Comparison of ENCODE assay signal across 9 mouse cellular contexts in the genomic region with DNA sequence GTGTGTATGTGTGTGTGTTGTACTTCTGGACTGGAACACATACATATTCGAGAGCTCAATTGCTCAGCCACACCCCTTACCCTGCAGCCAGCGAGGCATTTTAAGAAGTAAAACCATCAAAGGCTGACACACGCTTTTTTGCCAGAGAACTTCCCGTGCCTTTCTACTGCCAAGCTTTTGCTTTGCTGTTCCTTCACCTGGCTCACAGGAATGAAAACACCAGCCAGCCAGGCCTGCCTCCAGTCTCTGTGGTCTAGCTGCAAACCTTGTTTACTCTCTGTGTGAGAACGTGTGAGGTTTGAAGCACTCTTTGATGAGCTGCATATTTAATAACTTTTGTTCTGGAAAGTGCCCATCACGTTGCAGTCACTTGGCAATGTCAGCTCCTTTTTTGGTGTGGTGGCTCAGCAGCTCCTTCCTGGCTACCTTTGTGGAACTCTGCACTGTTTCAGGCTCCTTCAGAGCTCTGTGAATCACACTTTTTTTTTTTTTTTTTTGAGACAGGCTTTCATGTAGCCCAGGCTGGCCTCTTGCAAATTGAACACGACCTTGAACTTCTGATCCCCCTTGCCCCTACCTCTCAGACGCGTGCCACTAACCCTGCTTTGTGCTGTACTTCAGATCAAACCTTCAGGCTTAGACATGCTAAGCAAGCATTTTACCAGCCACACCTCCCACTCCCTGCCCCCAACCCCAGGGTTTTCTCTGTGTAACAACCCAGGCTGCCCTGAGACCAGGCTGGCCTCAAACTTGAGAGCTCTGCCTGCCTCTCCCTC. TPM values are rescaled to one million over a fixed set of nuclear protein-coding genes. Genes with fewer than 3 reads are reported as not detected.
A peak's percentile ranks its signal among the peaks of the same experiment; 100 is the strongest.
DNase-seq lines count a peak whose midpoint lies in the region; ATAC-seq and TF ChIP-seq lines count a peak whose summit lies in the region.
"Had no signal": no experiment of that assay in that cellular context is flagged by ENCODE, and none has a peak within 500 bp of the region (broad histone marks: within the 10 kb centered on the region; RNA-seq: fewer than 3 reads in every experiment).

No protein-coding gene starts in this region.

- no peaks in the 10 kb centered on the region for H3K9me3 ChIP-seq in kidney, embryonic 14.5 days (ENCODE audit: control insufficient read depth, low read length)
- H3K9me3 ChIP-seq in ES-E14 (ENCODE audit: control insufficient read depth, insufficient read depth, low read depth, low read length), result no peaks in the 10 kb centered on the region
- no peaks in the 10 kb centered on the region for H3K9me3 ChIP-seq in limb, embryonic 15.5 days

- H3K9ac ChIP-seq in kidney, embryonic 14.5 days (ENCODE audit: low read depth, low read length), result no peak overlapping the region
- H3K9ac ChIP-seq in ES-E14 (ENCODE audit: insufficient read depth, low read depth, low read length, poor library complexity, severe bottlenecking), result no peak overlapping the region
- no peak overlapping the region for H3K9ac ChIP-seq in limb, embryonic 15.5 days

- no peak for ATAC-seq in kidney, embryonic 14.5 days (ENCODE audit: low FRiP score, low TSS enrichment)
- ATAC-seq in limb, embryonic 15.5 days (ENCODE audit: insufficient number of reproducible peaks, low FRiP score, low TSS enrichment, low read depth), result no peak
- ATAC-seq in megakaryocyte progenitor cell, adult 5-6 weeks (replicated peaks; ENCODE audit: poor library complexity), result no peak

- in situ Hi-C loops in ES-E14 (cut with MboI; ENCODE audit: low sequenced_read_pairs in 2 of 2, unreplicated experiment in 2 of 2), result no loop called here

- peak overlapping the region; percentile 74; the same call in 1 of the 2 replicates for H3K4me2 ChIP-seq in kidney, embryonic 14.5 days (replicated peaks; ENCODE audit: low read depth, low read length)
- no peak overlapping the region; the same call in 1 of the 2 replicates for H3K4me2 ChIP-seq in limb, embryonic 15.5 days

- H3K36me3 ChIP-seq in kidney, embryonic 14.5 days (ENCODE audit: control insufficient read depth, insufficient read depth, low read length), result no peaks in the 10 kb centered on the region
- H3K36me3 ChIP-seq in ES-E14 (ENCODE audit: control insufficient read depth, insufficient read depth, low read length, poor library complexity, severe bottlenecking), result no peaks in the 10 kb centered on the region
- H3K36me3 ChIP-seq in limb, embryonic 15.5 days, result no peaks in the 10 kb centered on the region

- no peak overlapping the region; the same call in 1 of the 2 replicates for H3K4me3 ChIP-seq in kidney, embryonic 14.5 days (ENCODE audit: low read length)
- H3K4me3 ChIP-seq in ES-E14 (ENCODE audit: insufficient read depth in 1 of 2, low read depth in 1 of 2, low read length in 2 of 2, poor library complexity in 1 of 2, severe bottlenecking in 1 of 2), result no peak overlapping the region
- H3K4me3 ChIP-seq in limb, embryonic 15.5 days, result no peak overlapping the region

- H3K4me1 ChIP-seq in kidney, embryonic 14.5 days (ENCODE audit: control insufficient read depth, insufficient read depth, low read length), result peaks cover 9% of the 10 kb centered on the region; the same call in 1 of the 2 replicates
- H3K4me1 ChIP-seq in ES-E14 (ENCODE audit: control insufficient read depth in 2 of 2, insufficient read depth in 2 of 2, low read length in 2 of 2, poor library complexity in 1 of 2), result peaks cover 18 to 19% of the 10 kb centered on the region in 2 experiments; a peak in 3 of 4 replicates
- H3K4me1 ChIP-seq in limb, embryonic 15.5 days, result peaks cover 34% of the 10 kb centered on the region

- DNase-seq in kidney, postnatal 4 days, result no peak
- peak; percentile 62 for DNase-seq in CD4-positive helper T cell, adult 2 months (ENCODE audit: low read depth, low spot score)
- DNase-seq in ES-E14 (ENCODE audit: low read depth, low spot score), result peak; percentile 79
- no peak for DNase-seq in layer of hippocampus, adult 9-11 months
- no peak for DNase-seq in cerebellum, adult 11 months

- WGBS in kidney, embryonic 14.5 days, result 29% methylated on average over 9 of the region's 9 CpGs
- 18% methylated on average over 9 of the region's 9 CpGs for WGBS in limb, embryonic 15.5 days

- no peak overlapping the region for H3K27ac ChIP-seq in kidney, embryonic 14.5 days (ENCODE audit: low read depth, low read length)
- H3K27ac ChIP-seq in ES-E14 (ENCODE audit: insufficient read depth, low read depth, low read length, poor library complexity, severe bottlenecking), result no peak overlapping the region
- H3K27ac ChIP-seq in limb, embryonic 15.5 days, result 0 out of 2 replicates have a peak overlapping the region, but pooled peaks have one; percentile 18

- 0 out of 2 replicates have a peak, but pooled peaks cover 8% of the 10 kb centered on the region for H3K27me3 ChIP-seq in kidney, embryonic 14.5 days (ENCODE audit: control insufficient read depth, insufficient read depth, low read length)
- H3K27me3 ChIP-seq in limb, embryonic 15.5 days, result peaks cover 3% of the 10 kb centered on the region; the same call in 1 of the 2 replicates

TF ChIP-seq in ES-E14, 5 proteins besides CTCF, POLR2A, EP300 and RAD21:
- no peak for TF ChIP-seq HCFC1 (IDR thresholded peaks at IDR 0.05; ENCODE audit: borderline replicate concordance, insufficient read depth, low read length)
- peak; percentile 80 for TF ChIP-seq MAFK (IDR thresholded peaks at IDR 0.05; ENCODE audit: insufficient read depth, low read depth, low read length)
- TF ChIP-seq ZNF384 (IDR thresholded peaks at IDR 0.05; ENCODE audit: low read depth, low read length), result peak; percentile 96
- no peak for TF ChIP-seq ZC3H11A (IDR thresholded peaks at IDR 0.05; ENCODE audit: borderline replicate concordance, low read depth, low read length)
- peak; percentile 59; the same call in 1 of the 2 replicates for TF ChIP-seq CHD2 (IDR thresholded peaks at IDR 0.05; ENCODE audit: low read depth, low read length)

RNA-seq across cellular contexts. Expression of gene Slc43a1, which starts 0.6 kb away (rescaled TPM):
- 15.5 and 19.4 TPM in 2 replicates for polyA plus RNA-seq in kidney, embryonic 14.5 days (2014; fragmentation: Nextera tagmentation; extraction: Ambion mirVana)
- 30.2 and 47.0 TPM in 2 replicates for total RNA-seq in ES-E14 (2012; rRNA removed)
- 14.5 and 16.5 TPM in 2 replicates for polyA plus RNA-seq in limb, embryonic 15.5 days (2015; fragmentation: Nextera tagmentation; extraction: Ambion mirVana)
- total RNA-seq in megakaryocyte progenitor cell, adult 5-6 weeks (2015), result 25.7 and 33.4 TPM in 2 replicates
- total RNA-seq in megakaryocyte progenitor cell, adult 5-6 weeks (2017), result 14.2 and 15.0 TPM in 2 replicates

RNA-seq across cellular contexts. Expression of gene Timm10, which starts 11.2 kb away (rescaled TPM):
- polyA plus RNA-seq in kidney, embryonic 14.5 days (2014; fragmentation: Nextera tagmentation; extraction: Ambion mirVana), result 65.3 and 79.4 TPM in 2 replicates
- 60.2 and 73.5 TPM in 2 replicates for total RNA-seq in ES-E14 (2012; rRNA removed)
- polyA plus RNA-seq in limb, embryonic 15.5 days (2015; fragmentation: Nextera tagmentation; extraction: Ambion mirVana), result 45.0 and 49.8 TPM in 2 replicates
- total RNA-seq in megakaryocyte progenitor cell, adult 5-6 weeks (2015), result 40.2 and 55.6 TPM in 2 replicates
- total RNA-seq in megakaryocyte progenitor cell, adult 5-6 weeks (2017), result 39.6 and 46.2 TPM in 2 replicates

RNA-seq across cellular contexts. Expression of gene Smtnl1, which starts 15.6 kb away (rescaled TPM):
- polyA plus RNA-seq in kidney, embryonic 14.5 days (2014; fragmentation: Nextera tagmentation; extraction: Ambion mirVana), result 0.16 and 0.24 TPM in 2 replicates
- total RNA-seq in ES-E14 (2012; rRNA removed), result 4.4 and 4.9 TPM in 2 replicates
- 0.76 and 3.4 TPM in 2 replicates for polyA plus RNA-seq in limb, embryonic 15.5 days (2015; fragmentation: Nextera tagmentation; extraction: Ambion mirVana)
- total RNA-seq in megakaryocyte progenitor cell, adult 5-6 weeks (2015), result not detected in 2 replicates
- 0.24 TPM in 1 of 2 replicates, not detected in the other for total RNA-seq in megakaryocyte progenitor cell, adult 5-6 weeks (2017)
- total RNA-seq: midbrain, postnatal 0 days had no signal
- polyA plus RNA-seq: midbrain, postnatal 0 days had no signal

RNA-seq across cellular contexts. Expression of gene Ube2l6, which starts 39.4 kb away (rescaled TPM):
- 25.3 and 29.0 TPM in 2 replicates for polyA plus RNA-seq in kidney, embryonic 14.5 days (2014; fragmentation: Nextera tagmentation; extraction: Ambion mirVana)
- 0.58 and 1.9 TPM in 2 replicates for total RNA-seq in ES-E14 (2012; rRNA removed)
- 45.5 and 49.2 TPM in 2 replicates for polyA plus RNA-seq in limb, embryonic 15.5 days (2015; fragmentation: Nextera tagmentation; extraction: Ambion mirVana)
- total RNA-seq in megakaryocyte progenitor cell, adult 5-6 weeks (2015), result 9.6 and 11.2 TPM in 2 replicates
- 8.5 and 12.7 TPM in 2 replicates for total RNA-seq in megakaryocyte progenitor cell, adult 5-6 weeks (2017)

RNA-seq across cellular contexts. Expression of gene Rtn4rl2, which starts 48.5 kb away (rescaled TPM):
- 1.6 and 2.1 TPM in 2 replicates for polyA plus RNA-seq in kidney, embryonic 14.5 days (2014; fragmentation: Nextera tagmentation; extraction: Ambion mirVana)
- 0.79 and 0.80 TPM in 2 replicates for total RNA-seq in ES-E14 (2012; rRNA removed)
- 0.96 TPM in 2 replicates for polyA plus RNA-seq in limb, embryonic 15.5 days (2015; fragmentation: Nextera tagmentation; extraction: Ambion mirVana)
- total RNA-seq in megakaryocyte progenitor cell, adult 5-6 weeks (2015), result not detected in 2 replicates
- total RNA-seq in megakaryocyte progenitor cell, adult 5-6 weeks (2017), result not detected in 2 replicates

Comparison
In these comparisons a context has a peak if more than half of its experiments do, and no peak if none do; other contexts are left out.
1. DNase-seq: peak in CD4-positive helper T cell, adult 2 months (single experiment) and ES-E14 (single experiment); none in kidney, postnatal 4 days (0 of 2), layer of hippocampus, adult 9-11 months (single experiment) and cerebellum, adult 11 months (single experiment).